Mouse (Mus musculus) retina, postnatal 7 days (tissue): ENCODE results near the gene Csnk1d.
A peak's percentile ranks its signal among the peaks of the same experiment; 100 is the strongest.

ENCODE experiments used
- DNase-seq: peaks from one replicate; pipeline ENCODE4 v3.0.0-alpha.2; 2012; ENCODE audit warnings: low read depth, low spot score

The Csnk1d gene

DNA sequence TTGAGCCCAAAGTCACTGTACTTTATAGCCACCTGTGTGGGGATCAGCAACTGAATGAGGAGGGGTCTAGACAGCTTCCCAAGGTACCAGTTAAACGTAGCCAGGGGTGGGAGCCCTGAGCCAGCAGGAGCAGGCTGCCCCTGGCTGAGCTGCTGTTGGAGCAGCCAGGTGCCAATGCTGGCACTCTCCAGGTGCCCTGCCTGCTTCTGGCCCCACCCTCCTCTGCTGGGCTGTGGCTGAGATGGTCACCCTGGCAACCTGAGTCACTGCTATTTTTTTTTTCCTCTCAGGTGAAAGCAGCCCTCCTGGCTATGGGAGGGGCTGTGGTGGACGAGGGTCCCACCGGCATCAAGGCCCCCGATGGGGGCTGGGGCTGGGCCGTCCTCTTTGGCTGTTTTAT is 36.2 kb downstream of the Csnk1d start:
- no peak for DNase-seq

- no peak for DNase-seq
Measured at GRCm38 (mm10) chr11:120951731-120952730, 39.1 kb downstream of the Csnk1d start.

- DNase-seq, result no peak
Measured at GRCm38 (mm10) chr11:120951237-120951636, 39.9 kb downstream of the Csnk1d start.

GRCm38 (mm10) chr11:120950281-120951202 is 40.6 kb downstream of the Csnk1d start:
- peak; percentile 71 for DNase-seq

DNA sequence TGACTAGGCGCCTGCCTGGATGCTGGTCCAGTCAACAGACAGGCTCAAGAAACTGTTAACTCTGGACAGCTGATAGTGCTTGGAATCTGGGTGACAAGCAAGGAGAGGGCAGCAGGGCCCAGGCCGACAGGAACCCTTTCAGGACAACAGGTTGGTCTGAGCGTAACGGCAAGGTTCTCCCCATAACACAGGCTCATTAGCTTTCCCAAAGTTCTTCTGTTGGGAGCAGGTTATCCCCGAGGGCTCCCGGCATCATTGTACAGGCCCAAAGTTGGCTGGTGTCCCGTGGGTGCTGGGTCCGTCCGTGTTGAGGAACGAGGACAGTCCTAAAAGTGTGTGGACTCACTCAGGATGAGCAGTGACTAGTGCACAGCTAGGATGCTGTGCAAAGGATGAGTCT is 41.3 kb downstream of the Csnk1d start:
- DNase-seq, result no peak

DNA sequence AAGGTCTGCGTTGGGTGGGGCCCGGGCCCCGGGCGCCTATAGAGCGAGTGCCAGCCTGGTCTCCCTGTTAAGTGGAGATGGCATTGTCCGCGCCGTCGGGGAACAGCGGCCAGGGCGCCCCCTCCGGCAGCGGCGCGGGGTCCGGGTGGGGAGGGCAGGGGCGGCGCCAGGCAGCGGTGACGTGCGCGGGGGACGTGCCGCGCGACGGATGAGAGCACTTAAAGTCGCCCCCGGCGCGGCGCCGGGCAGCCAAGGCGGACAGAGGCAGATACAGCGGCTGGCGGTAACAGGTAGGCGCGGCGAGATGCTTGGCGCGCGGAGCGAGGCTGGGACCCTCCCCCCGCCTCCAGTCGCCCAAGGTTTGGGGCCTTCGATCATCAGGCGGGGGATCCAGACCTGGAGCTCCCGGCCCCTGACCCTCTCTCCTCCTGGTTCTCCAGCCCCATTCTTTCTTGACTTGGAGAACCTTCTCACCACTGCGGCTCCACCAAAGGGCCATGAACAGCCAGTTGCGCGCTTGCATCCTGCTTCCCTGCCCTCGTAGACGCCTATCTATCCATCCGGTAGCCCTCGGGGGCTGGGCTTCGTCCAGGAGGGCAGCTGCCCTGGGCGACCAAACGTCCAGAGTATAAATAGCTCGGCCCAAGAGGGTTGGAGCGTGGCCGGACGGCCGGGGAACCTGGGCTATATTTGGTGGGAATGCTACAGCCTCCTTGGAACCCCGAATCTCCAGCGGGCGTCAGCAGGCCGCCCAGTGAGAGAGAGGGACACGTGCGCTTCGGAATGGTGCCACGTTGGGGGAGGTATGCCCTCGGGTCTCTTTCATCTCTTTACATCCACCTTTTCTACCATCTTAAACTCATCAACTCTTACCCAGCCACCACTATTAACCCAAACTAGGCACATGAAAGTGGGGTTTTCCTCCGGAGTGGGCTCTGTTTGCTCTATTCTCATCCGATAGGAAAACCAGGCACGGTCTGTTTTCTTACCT is 42.0 kb downstream of the Csnk1d start:
- peak; percentile 33 for DNase-seq

- no peak for DNase-seq
Measured at GRCm38 (mm10) chr11:120948328-120948727, 42.8 kb downstream of the Csnk1d start, which contains the start of gene Slc16a3. Slc16a3 (plus strand) TSS chr11:120948480.

DNA sequence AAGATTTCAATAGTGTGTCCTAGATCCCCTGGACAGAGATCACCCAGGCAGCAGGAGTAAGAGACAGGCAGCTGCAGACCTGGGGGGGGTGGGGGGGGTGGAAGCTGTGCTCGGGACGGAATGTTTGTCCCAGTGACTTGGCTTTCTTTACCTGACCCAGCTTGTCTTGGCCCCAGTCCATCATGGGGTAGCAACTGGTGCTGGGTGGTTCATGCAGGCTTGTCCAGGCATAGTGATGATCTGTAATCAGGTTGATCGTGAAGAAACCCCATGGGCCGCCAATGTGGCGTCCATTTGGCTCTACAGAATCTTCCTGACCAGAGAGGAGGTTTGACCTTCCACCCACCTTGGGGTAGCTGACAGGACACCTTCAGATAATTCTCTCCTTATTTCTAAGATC is 45.2 kb downstream of the Csnk1d start:
- DNase-seq, result no peak

DNA sequence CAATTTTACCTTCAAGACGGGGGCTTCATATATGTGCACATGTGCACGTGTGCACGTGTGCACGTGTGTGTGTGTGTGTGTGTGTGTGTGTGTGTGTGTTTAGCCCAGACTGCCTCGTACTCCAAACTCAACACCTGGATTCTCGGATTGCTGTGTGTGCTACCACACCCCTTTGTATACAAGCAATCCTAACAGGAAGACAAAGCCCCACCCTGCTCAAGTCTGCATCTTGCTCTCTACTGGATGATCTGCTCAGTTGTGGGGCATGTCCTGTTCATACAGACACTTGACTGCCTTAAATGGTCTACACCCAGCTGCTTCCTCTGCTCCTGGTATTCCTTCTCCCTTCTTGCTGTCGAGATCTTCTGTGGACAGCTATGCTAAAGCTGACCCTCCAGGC is 45.9 kb downstream of the Csnk1d start:
- DNase-seq, result no peak

GRCm38 (mm10) chr11:120940959-120941358 is 50.2 kb downstream of the Csnk1d start:
- DNase-seq, result no peak

DNA sequence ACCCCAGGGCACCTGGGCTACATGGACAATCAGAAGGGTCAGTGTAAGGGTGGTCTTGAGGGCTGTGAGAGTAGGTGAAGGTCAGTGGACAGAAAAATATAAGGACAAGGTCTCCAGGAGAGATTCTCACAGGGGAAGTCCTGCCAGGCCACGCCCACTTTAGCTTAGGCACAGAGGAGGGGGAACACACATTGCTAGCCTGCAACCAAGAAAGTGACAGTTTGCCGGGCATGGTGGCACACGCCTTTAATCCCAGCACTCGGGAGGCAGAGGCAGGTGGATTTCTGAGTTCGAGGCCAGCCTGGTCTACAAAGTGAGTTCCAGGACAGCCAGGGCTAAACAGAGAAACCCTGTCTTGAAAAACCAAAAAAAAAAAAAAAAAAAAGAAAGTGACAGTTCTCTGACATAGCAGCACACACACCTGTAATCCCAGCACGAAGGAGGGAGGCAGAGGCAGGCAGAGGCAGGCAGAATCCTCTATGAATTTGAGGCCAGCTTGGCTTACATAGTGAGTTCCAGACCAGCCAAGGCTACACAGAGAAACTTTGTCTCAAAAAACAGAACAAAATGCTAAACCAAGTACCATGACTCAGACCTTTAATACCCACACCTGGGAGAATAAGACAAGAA is 51.3 kb downstream of the Csnk1d start:
- no peak for DNase-seq

- no peak for DNase-seq
Measured at GRCm38 (mm10) chr11:120938795-120939194, 52.3 kb downstream of the Csnk1d start.

GRCm38 (mm10) chr11:120937976-120938375 is 53.2 kb downstream of the Csnk1d start:
- no peak for DNase-seq

- peak; percentile 85 for DNase-seq
Measured at GRCm38 (mm10) chr11:120932564-120933398, 58.3 kb downstream of the Csnk1d start, which contains the start of gene Ccdc57. Ccdc57 (minus strand) TSS chr11:120932872.

DNA sequence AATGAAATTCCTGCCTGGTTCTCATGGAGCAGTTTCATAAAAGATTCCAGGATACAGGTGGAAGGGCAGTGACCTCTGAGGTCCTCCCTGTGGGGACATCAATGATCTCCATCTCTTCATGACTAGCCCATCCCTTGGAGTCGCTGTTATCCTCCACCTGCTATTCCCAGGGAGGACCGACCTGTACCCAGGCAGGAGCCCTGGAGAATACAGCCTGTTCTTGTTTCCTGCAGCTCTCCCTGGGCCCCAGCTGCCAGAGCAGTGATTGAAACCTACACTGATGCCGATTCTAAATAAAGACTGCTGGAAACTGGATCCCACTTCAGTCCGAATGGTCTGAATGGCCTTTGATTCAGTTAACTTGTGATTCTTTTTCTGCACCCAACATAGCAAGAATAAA is 59.7 kb downstream of the Csnk1d start:
- DNase-seq, result no peak

- DNase-seq, result no peak
Measured at GRCm38 (mm10) chr11:120928468-120928867, 62.7 kb downstream of the Csnk1d start.

DNA sequence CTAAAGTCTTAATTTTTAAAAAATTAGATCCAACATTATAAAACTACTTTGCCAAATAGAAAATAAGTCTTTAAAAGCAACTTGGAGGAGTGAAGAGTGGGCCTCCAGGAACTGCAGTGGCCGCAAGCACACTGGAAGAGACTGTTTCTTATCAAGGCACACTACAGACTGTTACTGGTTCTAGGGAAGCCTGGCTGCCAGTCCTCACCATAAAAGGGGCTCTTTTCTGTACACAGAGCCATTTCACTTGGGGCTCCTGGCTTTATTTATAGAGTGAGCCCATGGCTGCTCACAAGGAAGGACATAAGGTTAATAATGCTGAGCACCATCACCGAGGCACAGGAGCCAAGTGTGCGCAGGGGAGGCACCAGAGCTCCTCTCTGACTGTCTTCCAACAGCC is 68.6 kb downstream of the Csnk1d start:
- no peak for DNase-seq

DNA sequence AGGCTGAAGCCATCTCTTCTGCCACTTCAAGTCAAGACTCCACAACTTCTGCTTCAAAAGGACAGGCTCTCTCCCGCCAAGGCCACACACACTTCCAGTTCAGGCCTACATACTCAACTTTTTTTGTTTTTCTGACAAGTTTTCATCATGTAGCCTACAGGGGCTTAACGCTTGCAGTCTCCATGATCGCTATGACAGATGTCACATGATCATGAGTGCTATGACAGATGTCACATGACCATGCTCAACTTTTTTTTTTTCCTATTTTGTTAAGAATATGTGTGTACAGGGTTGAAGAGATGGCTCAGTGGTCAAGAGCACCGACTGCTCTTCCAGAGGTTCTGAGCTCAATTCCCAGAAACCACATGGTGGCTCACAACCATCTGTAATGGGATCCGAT is 73.4 kb downstream of the Csnk1d start:
- no peak for DNase-seq

DNA sequence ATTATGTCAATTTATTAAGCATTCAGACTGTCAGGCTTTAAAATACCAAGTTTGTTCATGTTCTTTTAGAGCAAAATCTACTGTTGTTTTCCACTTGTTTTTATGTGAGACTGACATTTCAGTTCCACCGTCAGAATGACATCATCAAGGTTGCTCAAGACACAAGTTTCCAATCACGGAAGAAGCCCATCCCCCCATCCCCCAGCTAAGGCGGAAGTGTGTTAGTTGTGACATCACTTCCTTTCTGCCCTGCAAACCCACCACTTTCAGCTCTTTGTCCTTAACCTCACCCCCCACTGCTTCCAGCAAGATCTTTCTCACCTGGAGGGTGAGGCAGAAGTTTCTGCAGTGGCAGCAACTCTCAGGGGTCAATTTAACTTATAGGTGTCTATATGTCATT is 74.7 kb downstream of the Csnk1d start:
- DNase-seq, result no peak
